Mouse (Mus musculus) kidney, adult 18-20 months (tissue): ENCODE data around the gene Tox3.

Experiments
- DNase-seq: peaks from one replicate; pipeline ENCODE4 v3.0.0; 2021

Gene Tox3

DNA sequence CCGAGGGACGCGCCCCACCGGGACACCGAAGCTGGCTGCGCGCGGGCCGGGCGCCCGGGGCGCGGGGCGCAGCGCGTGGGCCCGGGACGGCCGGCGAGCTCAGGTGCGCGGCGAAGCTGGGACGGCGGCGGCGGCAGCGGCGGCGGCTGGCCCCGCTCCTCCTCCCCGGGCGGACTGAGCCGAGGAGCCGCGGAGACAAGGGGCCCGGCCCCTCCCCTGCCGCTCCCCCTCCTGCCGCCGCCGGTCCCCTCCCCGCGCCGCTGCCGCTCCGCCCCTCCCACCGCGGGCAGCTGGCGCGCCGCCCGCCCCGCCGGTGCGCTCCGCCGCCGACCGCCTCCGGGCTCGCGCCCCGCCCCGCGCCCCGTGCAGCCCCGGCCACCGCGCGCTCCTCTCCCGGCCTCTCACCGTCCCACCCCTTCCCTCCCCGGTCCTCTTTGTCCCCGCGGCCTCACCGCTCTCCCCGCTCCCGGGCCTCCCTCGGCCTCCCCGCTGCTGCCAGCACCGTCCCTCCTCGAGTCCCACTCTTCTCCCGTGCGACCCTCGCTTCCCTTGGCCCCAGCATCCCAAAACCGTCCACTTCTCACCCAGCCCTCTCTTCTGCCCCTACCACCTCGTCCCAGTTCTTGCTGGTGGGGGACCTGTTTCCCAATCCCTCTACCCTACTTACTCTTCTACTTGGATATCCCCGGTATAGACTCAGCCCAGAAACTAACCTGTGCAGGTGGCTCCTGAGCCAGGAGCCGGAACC lies at the start of gene Tox3:
Gene Tox3, minus strand, starts transcription at position 166 of the 748 bp plus-strand sequence.
- peak; percentile 58 for DNase-seq

DNA sequence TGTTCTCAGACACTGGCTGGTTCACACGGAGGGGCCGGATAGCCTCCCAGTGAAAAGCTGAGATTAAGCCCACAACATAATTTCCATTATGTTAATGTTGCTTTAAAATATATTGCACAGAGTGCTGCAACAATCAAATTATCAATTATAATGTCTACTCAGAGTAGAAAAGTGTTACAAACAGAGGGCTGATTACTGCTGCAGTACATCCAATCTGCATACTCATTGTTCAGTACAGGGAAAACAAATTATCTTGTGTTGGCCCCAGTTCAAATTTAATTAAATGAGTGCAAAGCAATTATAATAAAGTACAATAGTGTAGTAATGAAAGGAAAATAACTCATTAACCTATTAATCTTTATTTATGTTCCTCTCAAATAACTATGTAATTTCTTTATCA lies 44.5 kb upstream of the Tox3 start:
- DNase-seq: no peak

DNA sequence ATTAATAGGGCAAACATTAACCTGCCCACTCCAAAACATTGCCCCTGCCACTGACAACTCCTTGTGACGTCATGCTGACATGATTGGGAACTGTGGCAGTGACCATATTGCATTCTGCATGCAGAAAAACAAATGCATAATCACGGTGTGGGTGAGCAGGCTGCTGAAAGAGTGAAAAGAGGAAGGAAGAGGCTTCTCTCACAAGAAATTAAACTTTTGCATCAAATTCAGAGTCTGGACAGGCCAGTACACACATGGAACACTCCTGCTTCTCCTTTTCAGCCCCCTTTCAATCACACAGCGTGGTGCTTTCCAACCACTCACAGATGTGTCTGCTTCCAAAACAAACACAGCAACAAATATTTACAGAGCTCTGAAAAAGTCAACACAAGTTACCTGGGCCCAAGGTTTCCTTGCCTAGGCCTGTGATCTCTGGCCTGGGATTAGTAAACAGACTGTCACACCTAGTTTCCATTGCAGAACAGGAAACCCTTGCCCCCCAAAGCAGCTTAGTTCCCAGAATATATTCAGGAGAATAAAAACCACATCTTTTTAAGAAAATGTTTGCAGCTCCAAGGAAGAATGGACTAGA lies 43.4 kb upstream of the Tox3 start:
- DNase-seq: no peak

GRCm38 (mm10) chr8:90390827-90391226 lies 42.7 kb upstream of the Tox3 start:
- DNase-seq: no peak

- DNase-seq: no peak
Measured at GRCm38 (mm10) chr8:90379064-90379463, 30.9 kb upstream of the Tox3 start.

DNA sequence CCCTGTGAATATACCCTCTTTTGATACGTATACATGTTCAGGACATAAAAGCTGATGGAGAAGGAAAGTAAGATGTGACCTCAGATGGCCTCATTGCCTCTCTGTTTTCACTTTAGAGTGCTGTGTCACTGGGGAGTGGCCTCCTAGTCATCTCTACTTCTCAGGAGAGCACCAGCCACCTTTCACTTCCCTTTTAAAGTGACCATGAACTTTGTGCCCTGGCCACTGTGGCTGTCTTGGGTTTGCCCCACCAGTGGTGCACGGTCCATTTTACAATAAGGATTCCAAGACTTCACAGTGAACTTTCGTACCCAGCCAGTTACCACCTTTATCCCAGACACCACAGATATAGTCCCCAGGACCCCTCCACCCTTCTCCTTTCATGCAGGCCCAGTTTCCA lies 29.9 kb upstream of the Tox3 start:
- DNase-seq: no peak

DNA sequence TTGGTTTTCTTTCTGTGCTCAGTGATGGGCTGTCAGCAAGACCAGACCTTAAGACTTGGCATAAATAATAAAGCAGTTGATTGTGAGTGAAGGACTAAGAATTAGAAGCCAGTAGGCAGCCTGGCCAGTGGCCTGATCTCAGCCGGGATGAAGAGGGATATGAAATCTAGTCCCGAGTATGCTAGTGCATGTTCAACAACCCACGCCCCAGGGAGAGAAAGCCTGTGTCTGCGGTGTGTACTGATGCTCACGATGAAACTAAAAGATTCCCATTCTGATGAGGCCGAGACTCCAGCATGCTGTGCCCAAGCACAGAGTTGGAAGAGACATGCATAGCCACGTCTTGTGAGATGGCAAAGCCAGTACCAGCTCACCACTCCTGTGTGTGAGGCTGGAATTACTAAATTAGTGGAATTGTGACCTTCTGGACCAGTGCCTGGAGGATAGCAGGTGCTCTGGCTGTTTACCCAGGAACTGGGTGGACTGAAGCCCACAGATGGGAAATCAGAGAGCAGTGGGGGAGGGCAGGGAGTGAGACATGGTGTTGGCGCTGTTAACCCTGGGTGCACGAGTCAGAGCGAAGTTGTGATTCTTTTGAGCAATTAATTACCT lies 23.6 kb upstream of the Tox3 start:
- peak; percentile 16 for DNase-seq

DNA sequence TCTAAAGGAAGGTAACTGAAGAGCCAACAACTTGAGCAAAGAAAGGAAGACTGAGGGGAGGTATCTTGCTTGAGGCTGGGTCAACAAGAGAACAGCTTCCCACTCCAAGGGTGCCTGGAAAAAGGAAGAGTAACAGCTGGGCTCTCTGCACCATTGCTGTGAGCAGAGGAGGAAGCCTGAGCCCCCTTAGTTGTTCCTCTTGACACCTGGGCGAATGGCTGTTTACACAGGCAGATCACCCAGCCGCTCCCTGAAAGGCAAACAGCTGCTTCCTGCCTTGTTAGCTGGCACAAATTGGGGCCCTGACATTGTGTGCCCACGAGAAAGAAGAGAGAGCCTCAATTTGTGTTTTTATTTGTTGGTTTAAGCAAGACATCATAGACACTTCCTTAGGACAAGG lies 21.7 kb upstream of the Tox3 start:
- no peak for DNase-seq

DNA sequence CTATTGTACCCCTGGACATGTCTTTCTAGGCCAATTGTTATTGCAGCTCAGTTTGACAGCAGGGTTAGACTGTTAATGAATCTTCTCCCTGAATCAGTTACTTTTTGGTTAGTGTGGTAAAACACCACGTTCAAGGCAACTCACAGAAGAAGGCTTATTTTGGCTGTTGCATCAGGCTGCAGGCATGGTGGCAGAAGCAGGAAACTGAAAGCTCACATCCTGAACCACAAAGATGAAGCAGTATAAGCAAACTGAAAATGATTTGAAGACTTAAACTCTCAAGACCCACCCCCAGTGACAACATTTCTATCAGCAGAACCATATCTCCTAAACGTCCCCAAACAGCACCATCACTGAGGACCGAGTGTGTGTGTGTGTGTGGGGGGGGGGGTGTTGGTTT lies 8.6 kb upstream of the Tox3 start:
- no peak for DNase-seq

- no peak for DNase-seq
Measured at GRCm38 (mm10) chr8:90354782-90355181, 6.6 kb upstream of the Tox3 start.

DNA sequence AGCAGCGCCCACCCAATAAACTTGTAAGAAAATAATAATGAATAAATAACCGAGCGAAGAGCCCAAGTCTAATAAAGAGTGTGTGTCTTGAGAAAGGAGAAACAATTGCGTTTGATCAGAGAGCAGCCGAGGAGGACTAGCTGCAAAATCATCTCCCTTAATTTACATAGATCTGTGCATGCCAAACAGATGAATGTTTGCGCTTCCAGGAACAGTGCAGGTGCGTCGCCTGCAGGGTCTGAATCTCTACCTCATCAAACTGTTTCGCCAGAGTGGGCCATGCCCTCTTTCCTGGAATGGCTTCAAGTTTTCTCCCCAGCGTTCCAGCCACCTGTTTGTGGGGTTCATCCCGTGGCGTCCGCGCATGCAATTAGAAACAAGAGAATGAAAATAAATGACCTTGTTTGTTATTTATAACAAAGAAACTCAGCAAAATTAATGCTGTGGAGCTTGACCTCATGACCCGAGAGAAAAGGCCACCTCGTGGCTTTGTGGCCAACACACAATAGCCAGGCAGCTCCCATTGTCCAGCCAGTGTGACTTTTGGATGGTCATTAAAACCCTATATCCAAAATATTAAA lies 5.9 kb upstream of the Tox3 start:
- DNase-seq: no peak

- DNase-seq: no peak
Measured at GRCm38 (mm10) chr8:90353499-90353898, 5.4 kb upstream of the Tox3 start.

DNA sequence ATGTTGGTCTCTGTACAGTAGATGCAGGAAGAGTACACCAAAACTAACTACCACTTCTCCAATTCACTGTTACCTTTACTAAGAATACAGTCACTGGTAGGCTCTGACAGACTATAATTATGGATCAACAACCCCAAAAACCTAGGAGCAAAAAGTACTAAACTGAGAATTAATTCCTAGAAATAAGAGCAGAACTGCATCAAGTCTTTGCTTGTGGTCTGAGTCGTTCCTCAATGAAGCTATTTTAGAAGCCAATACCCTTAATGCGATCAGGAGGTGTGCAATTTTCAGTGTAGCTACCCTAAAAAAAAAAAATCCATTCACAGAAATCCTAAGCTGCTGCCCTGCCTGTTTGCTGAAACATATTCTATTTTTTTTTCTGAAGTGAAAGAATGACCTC lies 4.8 kb upstream of the Tox3 start:
- DNase-seq: no peak

GRCm38 (mm10) chr8:90349709-90350562 lies 1.8 kb upstream of the Tox3 start:
- peak; percentile 15 for DNase-seq

DNA sequence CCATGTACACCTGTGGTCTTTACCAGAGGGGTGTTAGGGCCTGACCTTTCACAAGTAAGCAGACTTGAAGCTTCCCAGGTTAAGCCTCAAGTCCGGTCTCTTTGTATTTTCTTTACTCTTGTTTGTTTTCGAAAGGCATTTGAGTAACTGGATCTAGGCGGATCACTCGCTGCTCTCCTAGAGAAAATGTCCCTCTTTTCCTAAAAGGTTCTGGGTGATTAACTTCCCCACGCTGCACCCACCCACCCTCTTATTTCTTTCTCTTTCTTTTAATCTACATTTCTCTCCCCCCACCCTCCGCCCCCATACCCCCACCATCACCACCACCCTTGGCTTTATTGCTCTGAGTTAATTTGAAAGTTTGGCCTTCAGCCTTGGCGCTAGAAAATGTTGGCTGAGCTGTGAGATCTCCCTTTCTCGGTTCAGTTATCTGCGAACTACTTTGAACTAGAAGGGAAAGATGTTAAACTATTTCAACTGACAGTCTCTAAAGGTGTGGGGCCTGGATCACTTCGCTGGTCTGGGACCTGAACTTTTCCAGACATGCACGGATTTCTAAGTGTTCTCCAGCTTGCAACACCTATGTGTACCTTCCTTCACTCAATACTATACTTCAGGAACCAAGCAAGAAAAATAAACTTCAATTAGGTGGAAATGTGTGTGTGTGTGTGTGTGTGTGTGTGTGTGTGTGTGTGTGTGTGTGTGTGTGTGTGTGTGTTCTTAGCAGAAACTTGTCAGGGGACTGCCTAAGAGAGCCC lies 962 bp upstream of the Tox3 start:
- peak; percentile 10 for DNase-seq

- DNase-seq: peak; percentile 20
Measured at GRCm38 (mm10) chr8:90347581-90348177, 464 bp downstream of the Tox3 start.

DNA sequence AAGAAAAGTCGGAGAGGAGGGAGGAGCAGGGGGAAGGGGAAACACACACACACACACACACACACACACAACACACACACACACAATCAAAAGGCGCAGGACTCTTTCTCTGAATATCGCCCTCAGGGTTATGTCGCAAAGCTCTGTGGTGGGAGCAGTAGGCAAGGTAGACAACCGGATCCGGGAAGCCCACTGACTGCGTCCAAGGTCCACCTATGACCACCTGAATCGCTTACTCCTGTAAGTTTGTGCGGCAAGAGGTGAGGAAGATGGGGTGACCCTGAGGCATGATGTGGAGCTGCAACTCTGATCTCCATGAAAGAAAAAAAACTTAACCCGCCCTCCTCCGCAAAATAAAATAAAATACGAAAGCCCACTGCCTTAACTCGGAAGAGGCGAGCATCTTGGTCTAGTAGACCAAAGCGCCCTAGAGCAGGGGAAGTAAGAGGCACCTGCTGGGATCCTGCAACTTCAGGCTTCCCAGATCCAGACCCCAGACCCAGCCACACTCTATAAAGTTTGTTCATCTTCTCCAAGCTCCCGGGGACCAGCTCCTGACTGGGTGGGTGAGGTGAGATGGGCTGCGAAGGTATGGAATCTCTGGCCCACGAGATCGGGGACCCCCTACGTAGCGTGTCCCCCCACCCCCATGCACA lies 1.1 kb downstream of the Tox3 start:
- DNase-seq: peak; percentile 9

GRCm38 (mm10) chr8:90346138-90346879 lies 1.8 kb downstream of the Tox3 start:
- DNase-seq: no peak

DNA sequence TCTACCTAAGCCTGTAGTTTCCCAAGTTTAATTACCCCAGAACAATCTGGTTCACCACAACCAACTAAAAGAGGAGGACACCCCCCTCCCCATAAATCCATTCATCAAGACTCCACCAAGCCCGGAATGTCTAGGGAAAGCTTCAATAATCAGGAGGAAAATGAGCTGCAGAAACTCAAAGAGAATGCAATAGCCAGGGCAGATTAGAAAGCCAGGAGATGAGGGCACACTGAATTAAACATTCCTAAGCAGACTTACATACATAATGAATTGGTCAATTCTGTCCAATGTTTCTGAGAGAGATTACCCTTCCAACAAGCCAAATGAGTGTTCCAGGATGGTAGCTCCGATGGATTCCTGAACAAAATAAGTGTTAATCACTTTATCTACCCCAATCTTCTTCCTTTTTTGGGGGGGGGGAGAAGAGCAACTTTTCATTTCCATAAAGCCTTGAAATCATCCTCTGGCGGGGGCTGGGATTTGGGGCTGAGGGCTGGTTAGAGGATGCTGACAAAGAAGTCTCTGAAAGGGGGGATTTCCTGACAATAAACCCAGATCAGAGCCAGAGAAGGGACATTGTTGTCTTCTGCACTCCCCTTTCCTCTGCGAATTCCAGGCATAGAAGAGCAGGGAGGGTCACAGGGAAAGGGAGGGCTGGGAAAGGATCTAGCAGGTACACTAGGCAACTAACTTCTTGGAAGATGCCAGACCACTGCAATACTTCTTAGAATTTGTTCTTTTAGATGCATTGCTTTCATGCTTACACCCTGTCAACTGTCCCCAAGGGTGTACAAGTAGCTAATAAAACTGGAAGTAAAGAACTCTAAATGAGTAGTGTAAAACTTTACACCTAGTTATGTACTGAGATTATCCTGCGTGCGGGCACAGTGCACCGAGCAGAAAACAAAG lies 17.5 kb downstream of the Tox3 start:
- DNase-seq: no peak
